Mouse (Mus musculus) testis, adult 2 months (tissue): ENCODE results near the gene Trp73.

ENCODE experiments used
- CTCF ChIP-seq: fragments of 200-500 bp; IDR thresholded peaks from 2 replicates; pipeline ENCODE4 v1.5.1; 2012; ENCODE audit warnings: low read depth, mild to moderate bottlenecking, inconsistent platforms, low read length, moderate library complexity; ENCODE audit not compliant: control insufficient read depth, insufficient read depth, insufficient replicate concordance
- POLR2A ChIP-seq: fragments of 200-500 bp; IDR thresholded peaks from 2 replicates; pipeline ENCODE4 v1.6.1; 2012; ENCODE audit warnings: low read depth, mild to moderate bottlenecking, inconsistent platforms, low read length, moderate library complexity; ENCODE audit not compliant: control insufficient read depth

- TF ChIP-seq CTCF (no peak), POLR2A (no peak)
These were observed 68.1 kb downstream of the Trp73 start for GRCm38 (mm10) chr4:154071941-154072340.
